Mouse (Mus musculus) liver, adult 2 months (tissue): ENCODE results near the gene Hist1h2bb.

Experiments used
- CTCF ChIP-seq: fragments of 200-500 bp; IDR thresholded peaks from 2 replicates; pipeline ENCODE4 v1.5.1; 2011; ENCODE audit warnings: low read depth, low read length, control low read depth
- POLR2A ChIP-seq: fragments of 200-500 bp; IDR thresholded peaks from 2 replicates; pipeline ENCODE4 v1.6.1; 2011; ENCODE audit warnings: low read length, control low read depth; ENCODE audit not compliant: insufficient read depth; ENCODE audit errors: extremely low read depth

GRCm38 (mm10) chr13:23745381-23746161 is 963 bp upstream of the Hist1h2bb start, which contains the start of gene Hist1h3c:
- TF ChIP-seq CTCF: no peak
- no peak for TF ChIP-seq POLR2A
